Mouse (Mus musculus) erythroblast, embryonic 14.5 days (primary cell): Measurements from ENCODE around the gene Rbms3. TPM values are rescaled to one million over a fixed set of nuclear protein-coding genes. Genes with fewer than 3 reads are reported as not detected.

Experiments used
- H3K27me3 ChIP-seq: 2 replicates; pipeline ENCODE4 v1.6.1; 2012; ENCODE audit warnings: inconsistent platforms; ENCODE audit not compliant: control insufficient read depth
- H3K36me3 ChIP-seq: 2 replicates; pipeline ENCODE4 v1.6.1; 2012; ENCODE audit warnings: mild to moderate bottlenecking, inconsistent platforms; ENCODE audit not compliant: control insufficient read depth
- H3K4me1 ChIP-seq: 2 replicates; pipeline ENCODE4 v1.6.1; 2012; ENCODE audit warnings: inconsistent platforms; ENCODE audit not compliant: control insufficient read depth
- H3K4me3 ChIP-seq: replicated peaks from 2 replicates; pipeline ENCODE3; 2012; ENCODE audit warnings: moderate library complexity, mild to moderate bottlenecking, inconsistent platforms
- H3K9me3 ChIP-seq: 2 replicates; pipeline ENCODE4 v1.6.1; 2012; ENCODE audit warnings: low read length, inconsistent platforms, mixed read lengths; ENCODE audit not compliant: control insufficient read depth
- GATA1 ChIP-seq: IDR thresholded peaks from 2 replicates; pipeline ENCODE4 v1.6.1; 2012; ENCODE audit warnings: low read length, inconsistent platforms, mixed read lengths
- TAL1 ChIP-seq: IDR thresholded peaks from 3 replicates; pipeline ENCODE4 v1.6.1; 2012; ENCODE audit warnings: low read length, inconsistent platforms, mixed read lengths
- polyA plus RNA-seq: library from polyadenylated mRNA; stranded (reverse); fragments of >175 nt; gene quantifications from 2 replicates; pipeline ENCODE4 v1.2.3, GENCODE M21; 2012

Rbms3 gene
- polyA plus RNA-seq, 1 experiment = not detected

DNA sequence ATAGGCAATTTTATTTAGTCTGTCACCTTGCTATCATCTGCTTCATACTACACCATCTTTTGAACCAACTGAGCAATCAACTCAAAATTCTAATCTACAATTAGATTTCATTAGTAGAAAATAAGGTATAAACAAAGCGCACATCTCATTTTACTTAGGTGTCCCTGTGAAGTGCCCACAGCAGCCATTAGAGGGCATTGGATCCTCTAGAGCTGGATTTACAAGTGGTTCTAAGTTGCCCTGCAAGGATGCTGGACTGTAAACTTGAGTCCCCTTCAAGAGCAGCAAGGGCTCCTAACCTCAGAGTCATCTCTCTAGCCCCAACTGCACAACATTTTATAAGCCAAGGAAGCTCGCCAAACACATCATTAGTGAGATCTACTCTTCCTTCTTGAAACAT is 891.9 kb downstream of the Rbms3 start:
- H3K4me3 ChIP-seq = no peak overlapping the region
- no peaks in the 10 kb centered on the region for H3K36me3 ChIP-seq
- H3K27me3 ChIP-seq = no peaks in the 10 kb centered on the region
- H3K9me3 ChIP-seq = peaks cover 2% of the 10 kb centered on the region
- TF ChIP-seq GATA1 = no peak
- TF ChIP-seq TAL1 = no peak
- no peaks in the 10 kb centered on the region for H3K4me1 ChIP-seq

DNA sequence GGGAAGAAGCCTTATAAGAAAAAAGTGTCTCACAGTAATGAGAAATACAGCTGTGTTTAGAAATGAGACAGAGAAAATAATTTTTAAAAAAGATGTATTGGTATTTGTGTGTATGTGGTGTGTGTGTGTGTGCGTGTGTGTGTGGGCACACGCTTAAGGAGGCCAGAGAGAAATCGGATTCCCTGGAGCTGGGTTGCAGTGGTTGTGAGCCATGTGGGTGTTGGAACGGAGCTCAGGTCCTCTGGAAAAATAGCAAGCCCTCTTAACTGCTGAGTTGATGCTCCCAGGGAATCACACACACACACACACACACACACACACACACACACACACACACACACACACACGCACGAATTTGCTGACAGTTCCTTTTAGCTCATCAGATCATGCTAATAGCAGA is 900.5 kb downstream of the Rbms3 start:
- Histone ChIP-seq H3K4me3 (no peak overlapping the region), H3K27me3 (no peaks in the 10 kb centered on the region), H3K9me3 (no peaks in the 10 kb centered on the region), H3K36me3 (no peaks in the 10 kb centered on the region), H3K4me1 (no peaks in the 10 kb centered on the region)
- TF ChIP-seq TAL1 (no peak), GATA1 (no peak)

DNA sequence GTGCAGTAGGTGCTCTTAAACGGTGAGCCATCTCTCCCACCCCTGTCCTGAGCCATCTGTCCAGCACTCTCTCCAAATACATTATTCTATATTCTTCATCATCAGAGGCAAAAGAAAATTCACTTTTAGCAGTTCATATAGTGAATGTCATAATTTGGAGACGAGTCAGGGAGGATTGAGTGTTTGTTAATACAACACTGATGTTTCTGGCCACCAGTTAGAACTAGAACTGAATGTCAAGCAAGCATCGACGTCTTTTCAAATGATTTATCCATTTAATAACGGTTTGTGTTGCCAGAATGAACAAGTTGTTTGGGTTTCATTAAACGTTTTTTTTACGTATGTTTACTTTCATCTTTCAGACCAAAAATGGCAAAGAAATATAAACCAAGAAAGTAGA is 901.1 kb downstream of the Rbms3 start:
- Histone ChIP-seq H3K9me3 (no peaks in the 10 kb centered on the region), H3K27me3 (no peaks in the 10 kb centered on the region), H3K36me3 (no peaks in the 10 kb centered on the region), H3K4me3 (no peak overlapping the region), H3K4me1 (no peaks in the 10 kb centered on the region)
- no peak for TF ChIP-seq TAL1
- no peak for TF ChIP-seq GATA1

DNA sequence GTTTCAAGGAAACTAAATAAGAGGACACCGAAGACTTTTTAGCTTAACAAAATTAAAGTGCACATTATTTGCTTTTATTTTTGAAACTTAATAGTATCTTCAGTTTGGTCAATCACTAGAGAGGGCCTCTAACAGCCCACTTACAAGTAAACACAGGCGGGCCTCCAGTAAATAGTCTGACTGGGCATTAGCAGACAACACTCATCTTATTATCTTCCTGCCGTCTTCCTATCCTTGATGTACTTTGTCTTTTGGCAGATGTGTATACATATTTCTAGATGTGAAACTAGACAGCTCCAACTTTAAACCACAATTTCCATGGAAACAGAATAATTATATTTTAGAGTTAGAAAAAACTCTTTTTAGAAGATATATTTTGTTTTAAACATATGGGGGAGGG is 901.6 kb downstream of the Rbms3 start:
- Histone ChIP-seq H3K36me3 (no peaks in the 10 kb centered on the region), H3K4me3 (no peak overlapping the region), H3K4me1 (no peaks in the 10 kb centered on the region), H3K9me3 (no peaks in the 10 kb centered on the region), H3K27me3 (no peaks in the 10 kb centered on the region)
- TF ChIP-seq TAL1 = no peak
- TF ChIP-seq GATA1 = no peak

DNA sequence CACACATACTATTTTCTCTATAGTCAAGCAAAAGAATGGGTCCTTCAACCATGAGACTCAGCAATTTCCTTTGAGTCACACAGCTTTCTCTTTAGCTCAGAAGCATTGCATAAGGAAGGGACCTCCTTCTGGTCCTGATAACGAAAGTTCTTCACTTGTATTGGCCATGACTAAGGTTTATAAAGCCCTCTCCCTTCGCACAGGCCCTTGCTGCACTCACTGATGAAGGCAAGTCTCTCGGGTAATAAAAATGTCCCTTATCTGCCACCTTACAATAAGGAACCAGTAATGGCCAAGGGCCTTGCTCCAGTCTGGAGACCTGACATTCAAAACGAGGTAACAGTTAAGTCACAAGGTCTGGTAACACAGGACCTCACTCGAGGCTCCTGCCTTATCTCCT is 905.1 kb downstream of the Rbms3 start:
- Histone ChIP-seq H3K27me3 (no peaks in the 10 kb centered on the region), H3K4me1 (no peaks in the 10 kb centered on the region), H3K36me3 (no peaks in the 10 kb centered on the region), H3K9me3 (no peaks in the 10 kb centered on the region), H3K4me3 (no peak overlapping the region)
- no peak for TF ChIP-seq GATA1
- no peak for TF ChIP-seq TAL1

DNA sequence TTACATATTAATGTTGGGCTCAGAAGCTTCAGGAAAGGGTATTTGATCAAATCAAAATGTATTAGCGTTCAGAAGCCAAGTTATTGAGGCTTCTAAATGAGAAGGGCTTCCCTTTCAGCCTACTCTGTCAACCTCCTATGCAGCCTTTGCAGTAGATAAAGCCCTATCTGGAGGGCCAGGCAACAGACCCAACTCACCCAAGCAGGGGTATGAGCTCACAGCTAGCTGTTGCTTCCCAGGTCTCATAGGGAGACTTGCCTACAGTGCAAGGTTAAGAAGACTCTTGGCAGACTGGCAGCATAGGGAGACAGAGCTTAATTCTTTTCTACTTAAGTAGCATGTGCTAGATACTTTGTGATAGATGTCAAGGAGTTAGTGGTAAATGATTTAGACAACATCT is 926.6 kb downstream of the Rbms3 start:
- Histone ChIP-seq H3K9me3 (no peaks in the 10 kb centered on the region), H3K4me3 (no peak overlapping the region), H3K4me1 (no peaks in the 10 kb centered on the region), H3K27me3 (no peaks in the 10 kb centered on the region), H3K36me3 (no peaks in the 10 kb centered on the region)
- TF ChIP-seq GATA1 (no peak), TAL1 (no peak)

DNA sequence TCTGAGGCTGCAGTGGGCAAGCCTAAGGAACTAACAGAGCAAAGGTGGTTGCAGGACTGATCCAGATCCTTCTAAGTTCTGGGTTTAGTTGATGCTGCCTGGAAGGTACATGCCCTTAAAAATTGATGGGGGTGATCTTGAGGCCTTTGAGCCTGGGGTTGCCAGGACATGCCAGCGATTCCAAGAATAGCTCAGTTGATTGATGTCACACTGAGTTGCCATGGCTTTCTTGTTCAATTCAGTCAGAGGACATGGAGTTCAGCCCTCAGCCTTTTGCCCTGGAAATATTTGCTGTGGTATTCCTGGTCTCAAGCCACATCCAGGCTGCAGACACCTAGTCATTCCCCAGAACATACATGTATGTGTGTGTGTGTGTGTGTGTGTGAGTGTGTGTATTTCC is 927.1 kb downstream of the Rbms3 start:
- Histone ChIP-seq H3K27me3 (no peaks in the 10 kb centered on the region), H3K4me3 (no peak overlapping the region), H3K36me3 (no peaks in the 10 kb centered on the region), H3K4me1 (no peaks in the 10 kb centered on the region), H3K9me3 (no peaks in the 10 kb centered on the region)
- no peak for TF ChIP-seq GATA1
- TF ChIP-seq TAL1 = no peak

DNA sequence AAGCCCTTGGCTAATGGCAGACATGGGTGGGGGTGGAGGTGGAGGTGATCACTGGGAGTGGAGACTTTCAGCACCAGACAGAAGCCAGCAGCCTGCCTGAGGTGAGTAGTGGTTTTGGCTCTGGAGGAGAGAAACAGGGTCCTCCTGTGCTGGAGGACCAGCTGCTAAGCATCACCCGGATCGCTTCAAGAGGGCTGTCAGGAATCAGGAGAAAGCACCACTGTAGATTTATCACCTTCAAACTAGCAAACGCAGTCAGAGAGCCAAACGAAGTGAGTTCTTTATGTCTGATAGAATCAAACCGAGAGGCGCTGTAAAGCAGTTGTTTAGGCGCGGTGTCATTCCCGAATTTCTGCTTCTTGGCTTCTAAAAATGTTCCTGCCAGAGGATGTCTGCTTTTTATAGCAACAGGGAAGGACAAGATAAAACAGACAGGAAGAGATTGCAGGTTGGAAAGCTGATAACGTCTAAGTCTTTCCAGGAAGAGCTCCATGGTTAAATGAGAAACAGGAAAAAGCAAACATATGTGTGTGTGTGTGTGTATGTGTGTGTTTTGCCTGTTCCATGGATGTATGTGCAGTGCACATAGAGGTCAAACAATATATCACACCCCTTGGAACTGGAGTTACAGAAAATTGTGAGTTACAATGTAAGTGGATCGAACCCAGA is 928.1 kb downstream of the Rbms3 start:
- Histone ChIP-seq H3K4me1 (no peaks in the 10 kb centered on the region), H3K27me3 (no peaks in the 10 kb centered on the region), H3K9me3 (no peaks in the 10 kb centered on the region), H3K4me3 (no peak overlapping the region), H3K36me3 (no peaks in the 10 kb centered on the region)
- TF ChIP-seq GATA1 (no peak), TAL1 (no peak)

DNA sequence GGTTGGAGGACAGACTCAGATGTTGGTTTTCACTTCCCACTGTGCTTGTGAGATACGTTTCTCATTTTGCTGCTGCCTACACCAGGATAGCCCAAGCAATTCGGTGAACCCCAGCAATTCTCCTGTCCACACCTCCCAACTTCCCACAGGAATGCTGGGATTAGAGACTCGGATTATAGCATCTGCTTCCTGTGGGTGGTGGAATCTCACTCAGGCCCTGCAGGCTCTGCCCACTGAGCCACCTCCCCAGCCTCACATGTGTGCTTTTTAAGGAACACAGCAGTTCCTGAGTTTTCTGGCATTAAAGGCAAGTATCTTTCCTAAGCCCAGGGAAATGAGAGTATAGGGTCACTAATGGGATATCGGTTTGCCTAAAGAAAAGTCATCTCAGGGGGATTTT is 941.1 kb downstream of the Rbms3 start:
- no peaks in the 10 kb centered on the region for H3K4me1 ChIP-seq

DNA sequence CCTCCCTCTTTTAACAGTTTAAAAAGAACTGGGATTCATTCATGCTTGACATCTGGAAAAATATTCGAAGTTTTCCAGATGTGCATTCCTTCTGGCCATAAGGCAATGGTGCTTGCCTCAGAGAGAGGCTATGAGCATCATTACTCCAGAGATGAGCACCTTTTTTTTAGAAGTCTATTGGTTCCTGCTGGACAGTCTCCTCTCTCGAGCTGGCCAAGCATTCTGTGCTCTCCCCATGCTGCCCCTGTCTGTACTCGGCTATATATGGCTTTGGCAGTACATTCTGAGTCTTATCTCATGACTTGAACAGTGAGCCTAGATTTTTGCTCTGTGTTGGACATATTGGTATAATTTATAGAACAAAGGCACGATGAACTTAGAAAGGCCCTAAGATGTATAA is 952.6 kb downstream of the Rbms3 start:
- TF ChIP-seq GATA1 = no peak
- no peak for TF ChIP-seq TAL1
- Histone ChIP-seq H3K9me3 (peaks cover 6% of the 10 kb centered on the region; the same call in 1 of the 2 replicates), H3K27me3 (no peaks in the 10 kb centered on the region), H3K36me3 (no peaks in the 10 kb centered on the region), H3K4me3 (no peak overlapping the region), H3K4me1 (no peaks in the 10 kb centered on the region)

More for the DNA sequence above, 941.1 kb downstream of the Rbms3 start:
- Histone ChIP-seq H3K4me3 (no peak overlapping the region), H3K9me3 (no peaks in the 10 kb centered on the region), H3K27me3 (no peaks in the 10 kb centered on the region), H3K36me3 (no peaks in the 10 kb centered on the region)
- no peak for TF ChIP-seq TAL1
